Comparison of ENCODE assay signal across 29 mouse cellular contexts in genomic region chr10:37214656-37215055, GRCm38 (mm10).
A peak's percentile ranks its signal among the peaks of the same experiment; 100 is the strongest.
DNase-seq lines count a peak whose midpoint lies in the region; ATAC-seq and TF ChIP-seq lines count a peak whose summit lies in the region.
"Had no signal": no experiment of that assay in that cellular context is flagged by ENCODE, and none has a peak within 500 bp of the region (broad histone marks: within the 10 kb centered on the region; RNA-seq: fewer than 3 reads in every experiment).

No protein-coding gene starts in this region.

- no peak for TF ChIP-seq CTCF in liver, embryonic 14.5 days (IDR thresholded peaks at IDR 0.05; ENCODE audit: low read depth)

- H3K27me3 ChIP-seq in intestine, embryonic 14.5 days (replicated peaks; ENCODE audit: control insufficient read depth, insufficient read depth, low read length), result no peaks in the 10 kb centered on the region
- no peaks in the 10 kb centered on the region for H3K27me3 ChIP-seq in intestine, embryonic 16.5 days (replicated peaks; ENCODE audit: control insufficient read depth, insufficient read depth, low read length)
- H3K27me3 ChIP-seq in liver, embryonic 14.5 days (ENCODE audit: control insufficient read depth, insufficient read depth, low read length), result no peaks in the 10 kb centered on the region
- H3K27me3 ChIP-seq in stomach, embryonic 15.5 days (replicated peaks), result no peaks in the 10 kb centered on the region
- H3K27me3 ChIP-seq: CH12.LX; embryonic facial prominence, embryonic 15.5 days; hindbrain, embryonic 13.5 days; limb, embryonic 12.5 days had no signal

- no peaks in the 10 kb centered on the region for H3K36me3 ChIP-seq in intestine, embryonic 14.5 days (ENCODE audit: control insufficient read depth, insufficient read depth, low read length)
- H3K36me3 ChIP-seq in intestine, embryonic 16.5 days (ENCODE audit: control insufficient read depth, insufficient read depth, low read length), result no peaks in the 10 kb centered on the region
- no peaks in the 10 kb centered on the region for H3K36me3 ChIP-seq in liver, embryonic 14.5 days (replicated peaks; ENCODE audit: control insufficient read depth, insufficient read depth, low read depth)
- H3K36me3 ChIP-seq in stomach, embryonic 15.5 days, result no peaks in the 10 kb centered on the region
- H3K36me3 ChIP-seq: embryonic facial prominence, embryonic 10.5 days; embryonic facial prominence, embryonic 15.5 days; hindbrain, embryonic 13.5 days; limb, embryonic 12.5 days had no signal

- DNase-seq in intestine, embryonic 14.5 days (ENCODE audit: low spot score), result peak; percentile 52
- DNase-seq in liver, embryonic 14.5 days (ENCODE audit: low read depth in 3 of 3, low spot score in 3 of 3), result no peak
- DNase-seq in spleen, postnatal 4 days (ENCODE audit: low spot score in 2 of 2), result no peak
- DNase-seq in layer of hippocampus, adult 9-11 months, result no peak
- DNase-seq in spleen, adult 12 weeks (ENCODE audit: low spot score), result no peak
- DNase-seq: adrenal gland, postnatal 10 days; B cell, adult 2 months; cerebellum, adult 8-10 months; cerebellum, postnatal 25 days; gastrocnemius, postnatal 25 days; heart, adult 11 months; heart, postnatal 4 days; kidney, adult 8-10 months; kidney, postnatal 10 days; lung, adult 18-20 months; right cerebral cortex, postnatal 25 days; thymus, adult 18-20 months; thymus, postnatal 25 days had no signal

- ATAC-seq in intestine, embryonic 14.5 days (replicated peaks; ENCODE audit: low FRiP score, low TSS enrichment, low read depth), result peak; percentile 80
- peak; percentile 92 for ATAC-seq in intestine, embryonic 16.5 days
- 0 out of 2 replicates have a peak, but pooled peaks have one; percentile 18 for ATAC-seq in liver, embryonic 14.5 days (ENCODE audit: insufficient read depth)
- ATAC-seq in stomach, embryonic 15.5 days (ENCODE audit: insufficient read depth, low FRiP score, low read depth), result peak; percentile 74; the same call in 1 of the 2 replicates
- ATAC-seq: forebrain, embryonic 14.5 days; lung, postnatal 0 days; midbrain, embryonic 16.5 days had no signal

- no peak overlapping the region for H3K27ac ChIP-seq in intestine, embryonic 14.5 days (ENCODE audit: low read depth)
- H3K27ac ChIP-seq in intestine, embryonic 16.5 days (ENCODE audit: low read length), result no peak overlapping the region
- H3K27ac ChIP-seq in liver, embryonic 14.5 days, result no peak overlapping the region
- no peak overlapping the region for H3K27ac ChIP-seq in stomach, embryonic 15.5 days
- H3K27ac ChIP-seq: embryonic facial prominence, embryonic 10.5 days; embryonic facial prominence, embryonic 15.5 days; hindbrain, embryonic 13.5 days; limb, embryonic 12.5 days had no signal

- no peaks in the 10 kb centered on the region for H3K9me3 ChIP-seq in intestine, embryonic 14.5 days (ENCODE audit: control insufficient read depth, low read length)
- H3K9me3 ChIP-seq in intestine, embryonic 16.5 days (ENCODE audit: control insufficient read depth, low read length), result no peaks in the 10 kb centered on the region
- H3K9me3 ChIP-seq in liver, embryonic 14.5 days (ENCODE audit: control insufficient read depth, low read length), result no peaks in the 10 kb centered on the region
- no peaks in the 10 kb centered on the region for H3K9me3 ChIP-seq in stomach, embryonic 15.5 days
- H3K9me3 ChIP-seq: embryonic facial prominence, embryonic 10.5 days; embryonic facial prominence, embryonic 15.5 days; hindbrain, embryonic 13.5 days; limb, embryonic 12.5 days had no signal

- 56% methylated on average over 5 of the region's 5 CpGs for WGBS in intestine, embryonic 14.5 days
- WGBS in intestine, embryonic 16.5 days, result 49% methylated on average over 5 of the region's 5 CpGs
- 55% methylated on average over 5 of the region's 5 CpGs for WGBS in liver, embryonic 14.5 days (ENCODE audit: insufficient replicate concordance)
- WGBS in stomach, embryonic 15.5 days, result 63% methylated on average over 5 of the region's 5 CpGs

- TF ChIP-seq EP300 in liver, embryonic 14.5 days (IDR thresholded peaks at IDR 0.05; ENCODE audit: low read depth), result no peak

- no peak overlapping the region for H3K4me2 ChIP-seq in intestine, embryonic 14.5 days (ENCODE audit: low read length)
- no peak overlapping the region for H3K4me2 ChIP-seq in intestine, embryonic 16.5 days (ENCODE audit: low read depth, low read length)
- H3K4me2 ChIP-seq in liver, embryonic 14.5 days (ENCODE audit: low read depth), result no peak overlapping the region
- H3K4me2 ChIP-seq in stomach, embryonic 15.5 days, result no peak overlapping the region
- H3K4me2 ChIP-seq: embryonic facial prominence, embryonic 15.5 days; heart, embryonic 11.5 days; hindbrain, embryonic 13.5 days; limb, embryonic 12.5 days had no signal

- H3K9ac ChIP-seq in intestine, embryonic 14.5 days (ENCODE audit: low read length), result no peak overlapping the region
- no peak overlapping the region for H3K9ac ChIP-seq in intestine, embryonic 16.5 days (ENCODE audit: low read depth, low read length)
- H3K9ac ChIP-seq in liver, embryonic 14.5 days (replicated peaks), result no peak overlapping the region
- no peak overlapping the region for H3K9ac ChIP-seq in stomach, embryonic 15.5 days
- H3K9ac ChIP-seq: embryonic facial prominence, embryonic 15.5 days; hindbrain, embryonic 13.5 days; limb, embryonic 12.5 days had no signal

- no peak overlapping the region for H3K4me3 ChIP-seq in intestine, embryonic 14.5 days (ENCODE audit: low read depth, low read length)
- H3K4me3 ChIP-seq in intestine, embryonic 16.5 days (ENCODE audit: low read length), result no peak overlapping the region
- no peak overlapping the region for H3K4me3 ChIP-seq in liver, embryonic 14.5 days (ENCODE audit: insufficient read depth in 1 of 2, low read depth in 2 of 2, low read length in 2 of 2)
- no peak overlapping the region for H3K4me3 ChIP-seq in stomach, embryonic 15.5 days (replicated peaks)
- H3K4me3 ChIP-seq: embryonic facial prominence, embryonic 10.5 days; embryonic facial prominence, embryonic 15.5 days; hindbrain, embryonic 13.5 days; limb, embryonic 12.5 days had no signal

- no peaks in the 10 kb centered on the region for H3K4me1 ChIP-seq in intestine, embryonic 14.5 days (replicated peaks; ENCODE audit: control insufficient read depth, insufficient read depth, low read length)
- H3K4me1 ChIP-seq in intestine, embryonic 16.5 days (ENCODE audit: control insufficient read depth, insufficient read depth, low read length), result 0 out of 2 replicates have a peak, but pooled peaks cover 5% of the 10 kb centered on the region
- peaks cover 4 to 15% of the 10 kb centered on the region in 2 experiments; a peak in 3 of 4 replicates for H3K4me1 ChIP-seq in liver, embryonic 14.5 days (replicated peaks; ENCODE audit: control insufficient read depth in 2 of 2, insufficient read depth in 2 of 2, low read length in 1 of 2)
- no peaks in the 10 kb centered on the region for H3K4me1 ChIP-seq in stomach, embryonic 15.5 days
- H3K4me1 ChIP-seq: embryonic facial prominence, embryonic 10.5 days; embryonic facial prominence, embryonic 15.5 days; hindbrain, embryonic 13.5 days; limb, embryonic 12.5 days had no signal

Comparison
In these comparisons a context has a peak if more than half of its experiments do, and no peak if none do; other contexts are left out.
1. ATAC-seq: peak in every context shown above with its lines; median percentile 92 in intestine, embryonic 16.5 days; 80 in intestine, embryonic 14.5 days; 74 in stomach, embryonic 15.5 days; 18 in liver, embryonic 14.5 days.